Mouse (Mus musculus): ENCODE measurements at regions not wholly inside any gene's neighbourhood (a gene's known extent, or its start where the extent isn't known, plus 50 kb on each side); places are given as distances from the start of the nearest gene placed in this dataset.

DNA sequence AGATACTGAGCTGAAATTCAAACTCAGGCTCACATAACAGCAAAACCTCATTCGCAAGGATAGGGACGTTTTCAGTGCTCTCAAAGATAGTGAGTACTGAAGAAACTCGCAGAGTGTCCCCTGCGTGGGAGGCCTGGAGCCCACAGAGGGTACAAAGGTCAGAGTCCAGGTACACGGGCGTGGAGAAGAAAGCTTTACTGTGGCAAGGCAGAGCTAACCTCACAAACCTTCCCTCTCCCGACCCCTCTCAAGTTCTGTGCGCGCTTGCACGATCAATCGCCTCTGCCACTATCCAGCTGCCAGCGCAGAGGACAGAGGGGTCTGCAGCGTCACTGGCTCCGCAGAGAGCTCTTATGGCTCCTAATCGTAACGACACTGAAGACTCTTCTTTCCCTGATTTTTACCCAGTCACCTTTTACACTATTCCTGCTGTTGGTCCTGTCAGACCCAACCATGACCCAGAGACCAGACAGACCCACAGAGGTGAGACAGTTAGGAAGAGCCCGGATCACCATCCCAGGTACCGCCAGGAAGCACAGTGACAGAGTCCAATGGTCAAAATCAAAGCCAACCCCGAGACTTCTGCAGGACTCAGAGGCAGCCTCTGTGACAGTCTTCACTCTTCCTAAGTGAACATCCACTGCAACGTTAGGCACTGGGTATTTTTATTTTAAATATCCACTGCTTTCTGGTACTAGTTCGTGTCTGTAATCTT lies 51.6 kb upstream of the Gadd45a start:
- Histone ChIP-seq H3K4me3 (ENCODE audit: low read depth, low read length) (peak overlapping the region; percentile 31), H3K27me3 (ENCODE audit: control insufficient read depth, insufficient read depth, low read length, poor library complexity, severe bottlenecking) (no peaks in the 10 kb centered on the region), H3K4me1 (ENCODE audit: control insufficient read depth, insufficient read depth, low read length) (peaks cover 2% of the 10 kb centered on the region), H3K36me3 (ENCODE audit: control insufficient read depth, insufficient read depth, low read length, poor library complexity, severe bottlenecking) (no peaks in the 10 kb centered on the region), H3K27ac (ENCODE audit: insufficient read depth, low read length) (no peak overlapping the region), H3K9ac (ENCODE audit: low read depth, poor library complexity, severe bottlenecking) (peak overlapping the region; percentile 27; the same call in 1 of the 2 replicates), H3K9me3 (replicated peaks; ENCODE audit: control insufficient read depth, insufficient read depth, low read length, poor library complexity, severe bottlenecking) (no peaks in the 10 kb centered on the region)
- TF ChIP-seq EP300 (IDR thresholded peaks at IDR 0.05; ENCODE audit: insufficient read depth, low read depth, low read length): no peak
- no peak for TF ChIP-seq CTCF (IDR thresholded peaks at IDR 0.05; ENCODE audit: low read depth, low read length)
- no peak for TF ChIP-seq POLR2A (IDR thresholded peaks at IDR 0.05; ENCODE audit: insufficient read depth, low read length)

DNA sequence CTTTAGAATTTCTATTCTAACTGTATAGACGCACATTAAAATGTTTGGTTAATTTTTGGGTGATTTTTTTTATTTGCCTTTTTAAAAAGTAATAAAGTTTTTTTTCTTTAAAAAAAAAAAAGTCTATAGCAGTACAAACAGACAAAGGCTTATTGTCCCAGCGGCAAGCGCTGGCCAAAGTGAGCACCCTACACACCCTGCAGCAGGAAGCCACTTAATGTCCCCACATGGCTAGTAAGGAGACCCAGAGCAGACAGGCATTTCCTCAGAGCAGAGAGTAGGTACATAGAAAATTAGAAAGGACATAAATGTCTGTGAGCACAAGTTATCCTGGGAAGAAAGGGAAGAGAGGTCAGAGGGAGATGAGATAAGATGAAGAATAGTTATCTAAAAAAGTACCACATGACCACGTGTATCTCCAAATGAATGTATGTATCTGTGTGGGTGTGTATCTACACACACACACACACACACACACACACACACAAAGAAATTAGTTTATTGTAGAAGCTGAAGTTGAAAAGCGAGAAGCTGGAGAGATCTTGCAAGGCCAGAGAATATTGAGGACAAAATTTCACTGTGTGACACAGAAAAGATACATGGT lies 50.7 kb upstream of the Gadd45a start:
- H3K9me3 ChIP-seq (replicated peaks; ENCODE audit: control insufficient read depth, insufficient read depth, low read length, poor library complexity, severe bottlenecking): no peaks in the 10 kb centered on the region
- H3K36me3 ChIP-seq (ENCODE audit: control insufficient read depth, insufficient read depth, low read length, poor library complexity, severe bottlenecking): no peaks in the 10 kb centered on the region
- H3K4me3 ChIP-seq (ENCODE audit: low read depth, low read length): no peak overlapping the region
- no peak for TF ChIP-seq CTCF (IDR thresholded peaks at IDR 0.05; ENCODE audit: low read depth, low read length)
- TF ChIP-seq EP300 (IDR thresholded peaks at IDR 0.05; ENCODE audit: insufficient read depth, low read depth, low read length): no peak
- TF ChIP-seq POLR2A (IDR thresholded peaks at IDR 0.05; ENCODE audit: insufficient read depth, low read length): no peak
- no peak overlapping the region for H3K9ac ChIP-seq (ENCODE audit: low read depth, poor library complexity, severe bottlenecking)
- H3K4me1 ChIP-seq (ENCODE audit: control insufficient read depth, insufficient read depth, low read length): no peaks in the 10 kb centered on the region
- H3K27me3 ChIP-seq (ENCODE audit: control insufficient read depth, insufficient read depth, low read length, poor library complexity, severe bottlenecking): no peaks in the 10 kb centered on the region
- H3K27ac ChIP-seq (ENCODE audit: insufficient read depth, low read length): no peak overlapping the region

DNA sequence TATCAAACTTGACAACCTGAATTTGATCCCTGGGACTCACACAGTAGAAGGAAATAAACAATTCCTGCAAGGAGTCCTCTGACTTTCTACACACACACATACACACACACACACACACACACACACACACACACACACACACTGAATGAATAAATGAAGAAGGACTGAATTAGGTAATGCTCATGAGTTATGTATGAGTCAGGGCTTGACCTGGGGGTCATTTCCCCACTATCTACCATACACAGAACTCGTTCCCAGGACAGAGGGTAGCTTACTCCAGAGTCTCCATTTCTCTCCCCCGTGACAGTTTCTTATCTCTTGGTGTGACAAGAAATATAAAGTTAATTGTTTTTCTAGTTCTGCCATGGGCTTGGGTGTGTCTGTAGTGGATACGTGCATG lies 50.1 kb upstream of the Gadd45a start:
- no peaks in the 10 kb centered on the region for H3K4me1 ChIP-seq (ENCODE audit: control insufficient read depth, insufficient read depth, low read length)
- H3K36me3 ChIP-seq (ENCODE audit: control insufficient read depth, insufficient read depth, low read length, poor library complexity, severe bottlenecking): no peaks in the 10 kb centered on the region
- no peak overlapping the region for H3K4me3 ChIP-seq (ENCODE audit: low read depth, low read length)

More for the DNA sequence above, 50.1 kb upstream of the Gadd45a start:
- Histone ChIP-seq H3K27ac (ENCODE audit: insufficient read depth, low read length) (no peak overlapping the region), H3K27me3 (ENCODE audit: control insufficient read depth, insufficient read depth, low read length, poor library complexity, severe bottlenecking) (no peaks in the 10 kb centered on the region), H3K9me3 (replicated peaks; ENCODE audit: control insufficient read depth, insufficient read depth, low read length, poor library complexity, severe bottlenecking) (no peaks in the 10 kb centered on the region), H3K9ac (ENCODE audit: low read depth, poor library complexity, severe bottlenecking) (no peak overlapping the region)
- TF ChIP-seq POLR2A (IDR thresholded peaks at IDR 0.05; ENCODE audit: insufficient read depth, low read length): no peak
- no peak for TF ChIP-seq EP300 (IDR thresholded peaks at IDR 0.05; ENCODE audit: insufficient read depth, low read depth, low read length)
- TF ChIP-seq CTCF (IDR thresholded peaks at IDR 0.05; ENCODE audit: low read depth, low read length): no peak

Measured in ES-Bruce4 (cell line).